Mouse (Mus musculus) urinary bladder, postnatal 14 days (tissue): ENCODE measurements around the gene Rtl10.
"Not testable (repeated sequence)": the region's sequence is repeated elsewhere in the genome, so short reads cannot be mapped to it uniquely, and the experiment has no call there.

Source experiments
- DNase-seq: peaks from one replicate; pipeline ENCODE4 v3.0.0; 2021; ENCODE audit warnings: low spot score

The Rtl10 gene

GRCm38 (mm10) chr16:18483839-18484238, 14.9 kb upstream of the Rtl10 start:
- DNase-seq = no peak

- no peak for DNase-seq
Measured at GRCm38 (mm10) chr16:18484386-18484785, 14.3 kb upstream of the Rtl10 start.

- DNase-seq = no peak
Measured at GRCm38 (mm10) chr16:18484794-18485435, 13.8 kb upstream of the Rtl10 start.

GRCm38 (mm10) chr16:18486126-18486525, 12.6 kb upstream of the Rtl10 start:
- no peak for DNase-seq

- DNase-seq = no peak
Measured at GRCm38 (mm10) chr16:18490281-18490680, 8.4 kb upstream of the Rtl10 start.

- DNase-seq = no peak
Measured at GRCm38 (mm10) chr16:18490894-18491293, 7.8 kb upstream of the Rtl10 start.

GRCm38 (mm10) chr16:18497865-18498515, 711 bp upstream of the Rtl10 start:
- no peak for DNase-seq

- no peak for DNase-seq
Measured at GRCm38 (mm10) chr16:18498996-18499395, 295 bp downstream of the Rtl10 start.

- DNase-seq = no peak
Measured at GRCm38 (mm10) chr16:18501531-18501930, 2.8 kb downstream of the Rtl10 start.

- DNase-seq = no peak
Measured at GRCm38 (mm10) chr16:18503566-18504342, 5.1 kb downstream of the Rtl10 start.

GRCm38 (mm10) chr16:18506524-18507199, 8.0 kb downstream of the Rtl10 start:
- DNase-seq = no peak

GRCm38 (mm10) chr16:18507200-18507549, 8.5 kb downstream of the Rtl10 start:
- DNase-seq = no peak

- DNase-seq = no peak
Measured at GRCm38 (mm10) chr16:18511741-18512140, 13.0 kb downstream of the Rtl10 start.

GRCm38 (mm10) chr16:18513508-18513907, 14.8 kb downstream of the Rtl10 start:
- no peak for DNase-seq

GRCm38 (mm10) chr16:18518091-18518490, 19.4 kb downstream of the Rtl10 start:
- DNase-seq = no peak

GRCm38 (mm10) chr16:18523563-18524245, 25.0 kb downstream of the Rtl10 start:
- no peak for DNase-seq

GRCm38 (mm10) chr16:18528656-18529055, 30.0 kb downstream of the Rtl10 start:
- DNase-seq = no peak

- not testable (repeated sequence) for DNase-seq
Measured at GRCm38 (mm10) chr16:18533061-18533460, 34.4 kb downstream of the Rtl10 start.

GRCm38 (mm10) chr16:18537407-18537990, 38.8 kb downstream of the Rtl10 start:
- DNase-seq = no peak

- DNase-seq = no peak
Measured at GRCm38 (mm10) chr16:18539281-18539680, 40.6 kb downstream of the Rtl10 start.

- DNase-seq = no peak
Measured at GRCm38 (mm10) chr16:18543151-18543829, 44.6 kb downstream of the Rtl10 start.
